Mouse (Mus musculus) cerebellum, adult 2 months (tissue): ENCODE results near the gene Car5b. TPM values are rescaled to one million over a fixed set of nuclear protein-coding genes. Genes with fewer than 3 reads are reported as not detected.

Experiments used
- DNase-seq, 2 experiments: peaks; one replicate each; pipeline ENCODE4 v3.0.0; 2021
- H3K27ac ChIP-seq: fragments of 200-500 bp; 2 replicates; pipeline ENCODE4 v1.5.1; 2012; ENCODE audit warnings: low read length, control low read depth, inconsistent platforms; ENCODE audit not compliant: insufficient read depth
- H3K27me3 ChIP-seq: fragments of 200-500 bp; 2 replicates; pipeline ENCODE4 v1.6.1; 2012; ENCODE audit warnings: inconsistent platforms, mild to moderate bottlenecking, low read length, moderate library complexity; ENCODE audit not compliant: control insufficient read depth, insufficient read depth
- H3K4me1 ChIP-seq: fragments of 200-500 bp; 2 replicates; pipeline ENCODE4 v1.6.1; 2011; ENCODE audit warnings: low read length; ENCODE audit not compliant: control insufficient read depth, insufficient read depth
- H3K4me3 ChIP-seq: fragments of 200-500 bp; replicated peaks from 2 replicates; pipeline ENCODE3; 2011; ENCODE audit warnings: mild to moderate bottlenecking, low read depth, low read length, control low read depth; ENCODE audit not compliant: insufficient read depth
- CTCF ChIP-seq: fragments of 200-500 bp; IDR thresholded peaks from 2 replicates; pipeline ENCODE4 v1.5.1; 2011; ENCODE audit warnings: low read depth, mild to moderate bottlenecking, control low read depth, low read length, moderate library complexity, borderline replicate concordance; ENCODE audit not compliant: insufficient read depth
- POLR2A ChIP-seq: fragments of 200-500 bp; IDR thresholded peaks from 2 replicates; pipeline ENCODE4 v1.6.1; 2011; ENCODE audit warnings: low read length, control low read depth, borderline replicate concordance; ENCODE audit not compliant: insufficient read depth
- WGBS: fragments of 180-500 bp; shearing (Covaris S2); methylation state at CpG from one replicate; pipeline ENCODE4 v1.1.7; 2018; 5-methylcytosine and 5-hydroxymethylcytosine counted together
- polyA plus RNA-seq: library from polyadenylated mRNA; depleted of rRNA; stranded (reverse); fragments of >200 nt; gene quantifications from 2 replicates; pipeline ENCODE4 v1.2.3, GENCODE M21; 2012

Gene Car5b
- polyA plus RNA-seq, 1 experiment: 3.6 TPM

DNA sequence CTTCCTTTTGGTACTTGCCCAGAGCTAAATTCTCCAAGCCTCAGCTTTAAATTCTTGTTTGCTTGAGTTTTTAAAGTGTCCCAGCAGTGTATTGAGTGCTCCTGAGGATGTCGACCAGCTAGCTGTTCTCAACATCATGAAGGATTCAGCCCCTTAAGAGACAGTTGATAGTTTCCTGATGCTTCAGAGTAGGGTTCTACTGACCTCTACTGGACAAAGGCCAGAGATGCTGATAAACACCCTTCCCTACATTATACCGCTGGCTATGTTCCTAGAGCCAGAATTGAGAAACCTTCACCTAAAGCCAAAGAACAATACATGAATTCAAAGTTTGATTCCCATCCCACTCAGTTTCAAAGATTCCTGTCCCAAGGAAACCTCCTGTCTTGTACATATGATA is 23.0 kb downstream of the Car5b start:
- DNase-seq: peak in 1 of 2 experiments; percentile 15
- no peak overlapping the region for H3K4me3 ChIP-seq
- no peaks in the 10 kb centered on the region for H3K27me3 ChIP-seq
- WGBS: 8% methylated on average over 2 of the region's 2 CpGs
- H3K4me1 ChIP-seq: no peaks in the 10 kb centered on the region
- peak; percentile 33; the same call in 1 of the 2 replicates for TF ChIP-seq CTCF
- no peak for TF ChIP-seq POLR2A
- H3K27ac ChIP-seq: no peak overlapping the region

- TF ChIP-seq CTCF (no peak), POLR2A (no peak)
- 93% methylated on average over 1 of the region's 1 CpGs for WGBS
- no peak for DNase-seq
- Histone ChIP-seq H3K27ac (no peak overlapping the region), H3K4me1 (no peaks in the 10 kb centered on the region), H3K4me3 (no peak overlapping the region), H3K27me3 (no peaks in the 10 kb centered on the region)
Observed at GRCm38 (mm10) chrX:163999848-164000247, 27.9 kb downstream of the Car5b start.

DNA sequence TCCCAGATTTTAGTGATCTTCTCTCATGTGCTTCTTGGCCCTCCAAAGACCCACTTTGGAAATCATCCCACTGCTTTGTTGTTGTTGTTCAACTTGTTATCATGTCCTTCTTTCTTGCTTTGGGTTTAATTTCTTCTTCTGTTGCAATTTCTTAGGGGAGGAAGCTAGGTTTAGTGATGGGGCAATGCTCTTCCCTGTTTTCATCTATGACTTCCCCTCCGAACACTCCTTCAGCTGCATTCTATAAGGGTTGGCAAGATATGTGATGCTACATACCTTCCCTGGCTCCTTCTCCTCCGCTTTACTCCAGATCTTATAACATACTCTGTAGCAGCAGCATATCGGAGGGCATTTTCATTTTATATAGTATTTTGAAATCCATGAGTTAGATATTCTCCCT is 31.0 kb downstream of the Car5b start:
- WGBS: 89% methylated on average over 3 of the region's 3 CpGs
- DNase-seq: no peak
- TF ChIP-seq CTCF (no peak), POLR2A (no peak)
- H3K27ac ChIP-seq: no peak overlapping the region
- no peak overlapping the region for H3K4me3 ChIP-seq
- H3K27me3 ChIP-seq: no peaks in the 10 kb centered on the region
- no peaks in the 10 kb centered on the region for H3K4me1 ChIP-seq

DNA sequence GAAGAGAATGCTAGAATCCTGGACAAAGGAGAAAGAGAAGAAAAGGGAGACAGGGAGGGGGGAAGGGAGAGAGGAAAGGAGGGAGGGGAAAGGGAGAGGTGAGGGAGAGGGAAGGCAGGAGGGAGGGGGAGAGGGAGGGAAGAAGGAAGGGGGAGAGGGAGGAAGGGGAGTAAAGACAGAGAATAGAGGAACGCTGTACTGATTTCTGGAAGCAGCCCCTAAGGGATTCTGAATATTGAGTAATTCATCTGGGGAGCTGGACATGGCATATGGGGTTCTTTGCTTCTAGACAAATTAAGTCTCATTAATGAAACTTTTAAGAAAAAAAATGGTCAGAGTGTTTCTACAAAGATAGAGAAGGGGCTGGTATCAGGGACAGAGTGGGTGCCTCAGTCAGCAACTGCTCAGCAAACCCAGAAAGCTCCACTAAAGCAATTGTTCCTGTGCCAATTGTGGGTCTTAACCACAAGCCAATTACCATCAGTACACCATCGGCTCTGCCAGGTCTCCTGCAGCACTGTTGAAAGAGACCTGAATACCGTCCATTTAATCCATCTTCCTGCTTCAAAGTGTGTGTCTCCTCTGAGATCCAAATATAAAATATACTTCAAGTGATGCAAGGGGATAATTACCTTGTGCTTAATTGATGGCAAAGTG is 40.0 kb downstream of the Car5b start:
- TF ChIP-seq CTCF (no peak), POLR2A (no peak)
- 8% methylated on average over 3 of the region's 3 CpGs for WGBS
- Histone ChIP-seq H3K27ac (no peak overlapping the region), H3K27me3 (no peaks in the 10 kb centered on the region), H3K4me3 (no peak overlapping the region), H3K4me1 (no peaks in the 10 kb centered on the region)
- DNase-seq: no peak

- no peak for DNase-seq
- Histone ChIP-seq H3K27ac (no peak overlapping the region), H3K4me1 (no peaks in the 10 kb centered on the region), H3K27me3 (no peaks in the 10 kb centered on the region), H3K4me3 (no peak overlapping the region)
- 76% methylated on average over 6 of the region's 6 CpGs for WGBS
- TF ChIP-seq POLR2A (no peak), CTCF (no peak)
Observed at GRCm38 (mm10) chrX:163982129-163982528, 45.7 kb downstream of the Car5b start.

DNA sequence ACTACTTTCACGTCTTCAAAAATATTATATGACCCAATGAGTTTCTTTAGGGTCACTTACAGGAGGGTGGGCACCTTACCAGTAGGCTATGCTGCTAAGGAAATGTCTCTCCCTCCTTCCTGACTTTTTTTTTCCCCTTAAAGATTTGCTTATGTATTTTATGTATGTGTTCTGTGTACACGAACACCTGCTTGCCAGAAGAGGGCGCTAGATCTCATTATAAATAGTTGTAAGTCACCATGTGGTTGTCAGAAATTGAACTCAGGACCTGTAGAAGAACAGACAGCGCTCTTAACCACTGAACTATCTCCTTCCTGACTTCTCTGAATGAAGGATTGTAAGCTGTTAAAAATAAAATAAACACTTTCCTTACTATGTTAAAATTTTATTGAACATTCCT is 46.3 kb downstream of the Car5b start:
- Histone ChIP-seq H3K4me1 (no peaks in the 10 kb centered on the region), H3K27me3 (no peaks in the 10 kb centered on the region), H3K27ac (no peak overlapping the region), H3K4me3 (no peak overlapping the region)
- DNase-seq: no peak
- TF ChIP-seq POLR2A (no peak), CTCF (no peak)
- 53% methylated on average over 4 of the region's 4 CpGs for WGBS

DNA sequence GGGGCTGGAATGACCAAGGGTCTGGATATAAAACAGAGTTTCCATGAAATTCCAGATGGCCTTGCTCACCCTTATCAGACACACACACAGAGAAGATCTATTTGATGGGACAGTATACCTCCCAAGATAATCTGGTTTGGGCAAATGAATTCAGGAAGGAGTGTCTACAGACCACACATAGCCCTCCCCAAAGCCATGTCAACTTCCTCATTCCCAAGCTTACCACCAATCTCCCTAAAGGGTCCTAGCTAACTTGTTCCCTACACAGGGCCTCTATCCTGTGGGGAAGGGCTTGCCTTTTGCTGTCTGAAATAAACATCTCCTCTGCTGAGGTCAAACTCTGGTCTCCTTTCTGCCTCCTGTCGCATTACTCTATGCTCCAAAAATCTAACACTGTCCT is 46.7 kb downstream of the Car5b start:
- Histone ChIP-seq H3K4me3 (no peak overlapping the region), H3K4me1 (no peaks in the 10 kb centered on the region), H3K27ac (no peak overlapping the region), H3K27me3 (no peaks in the 10 kb centered on the region)
- TF ChIP-seq CTCF (no peak), POLR2A (no peak)
- WGBS: 100% methylated on average over 1 of the region's 1 CpGs
- DNase-seq: no peak

- H3K27ac ChIP-seq: peak within 1 kb of the TSS; percentile 89
- TF ChIP-seq CTCF: no peak
- TF ChIP-seq POLR2A: peak; percentile 45; the same call in 1 of the 2 replicates
- no peaks in the 10 kb centered on the region for H3K27me3 ChIP-seq
- DNase-seq: peak; percentile 67 to 82
- 4% methylated on average over 22 of the region's 29 CpGs for WGBS
- no peaks in the 10 kb centered on the region for H3K4me1 ChIP-seq
- peak within 1 kb of the TSS; percentile 67 for H3K4me3 ChIP-seq
Observed at GRCm38 (mm10) chrX:163958467-163958875, 69.3 kb downstream of the Car5b start, which contains the start of gene Zrsr2. TSS of gene Zrsr2 (minus strand) at chrX:163958661.
